Comparison of ENCODE assay signal across 22 mouse cellular contexts in the genomic region with DNA sequence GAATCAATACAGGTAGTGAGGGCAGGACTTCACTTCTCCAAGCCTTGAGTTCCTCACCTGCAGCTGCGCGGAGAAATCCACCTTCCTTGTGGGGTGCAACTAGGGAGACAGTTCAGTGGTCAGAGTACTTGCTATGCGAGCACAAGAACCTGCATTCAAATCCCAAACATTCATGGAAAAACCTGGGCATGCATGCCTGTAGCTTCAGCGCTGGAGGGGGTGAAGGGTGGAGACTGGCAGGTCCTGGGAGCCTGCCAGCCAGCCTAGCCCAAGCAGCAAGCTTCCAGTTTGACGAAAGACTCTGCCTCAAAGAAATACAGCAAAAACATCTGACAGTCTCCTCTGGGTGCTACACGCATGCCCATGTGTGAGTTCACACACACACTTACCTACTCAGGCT. TPM values are rescaled to one million over a fixed set of nuclear protein-coding genes. Genes with fewer than 3 reads are reported as not detected.
A peak's percentile ranks its signal among the peaks of the same experiment; 100 is the strongest.
DNase-seq lines count a peak whose midpoint lies in the region; ATAC-seq and TF ChIP-seq lines count a peak whose summit lies in the region.
"Had no signal": no experiment of that assay in that cellular context is flagged by ENCODE, and none has a peak within 500 bp of the region (broad histone marks: within the 10 kb centered on the region; RNA-seq: fewer than 3 reads in every experiment).

Gene Rnf183, minus strand, starts transcription at position 172 of the 400 bp plus-strand sequence.

- TF ChIP-seq POLR2A in thymus, adult 2 months (IDR thresholded peaks at IDR 0.05; ENCODE audit: control insufficient read depth, extremely low read depth, insufficient read depth, low read length, poor library complexity), result no peak

- peak; percentile 67 for DNase-seq in kidney, adult 11 months
- no peak for DNase-seq in thymus, adult 2 months
- DNase-seq in thymus, postnatal 10 days (ENCODE audit: low spot score in 2 of 2), result no peak
- peak; percentile 67 for DNase-seq in kidney, postnatal 14 days
- no peak for DNase-seq in spleen, postnatal 4 days (ENCODE audit: low spot score in 2 of 2)
- DNase-seq in stomach, postnatal 0 days (ENCODE audit: low spot score), result no peak
- DNase-seq: adrenal gland, postnatal 25 days; cerebellum, adult 18-20 months; cerebellum, adult 9-11 months; cerebellum, postnatal 36 days; gastrocnemius, postnatal 14 days; heart, adult 2 months; heart, postnatal 14 days had no signal

- TF ChIP-seq EP300 in stomach, postnatal 0 days (optimal IDR thresholded peaks at IDR 0.05), result no peak

- no peaks in the 10 kb centered on the region for H3K36me3 ChIP-seq in kidney, embryonic 16.5 days (ENCODE audit: insufficient read depth, low read length)
- no peaks in the 10 kb centered on the region for H3K36me3 ChIP-seq in thymus, adult 2 months (ENCODE audit: control insufficient read depth, insufficient read depth, low read length)
- H3K36me3 ChIP-seq in midbrain, embryonic 13.5 days, result no peaks in the 10 kb centered on the region
- no peaks in the 10 kb centered on the region for H3K36me3 ChIP-seq in stomach, postnatal 0 days (ENCODE audit: control insufficient read depth, insufficient read depth, low read length)
- H3K36me3 ChIP-seq: embryonic facial prominence, embryonic 13.5 days; forebrain, embryonic 12.5 days; heart, embryonic 15.5 days had no signal

- 85% methylated on average over 6 of the region's 6 CpGs for WGBS in kidney, embryonic 16.5 days
- 93% methylated on average over 6 of the region's 6 CpGs for WGBS in thymus, adult 2 months
- 81% methylated on average over 6 of the region's 6 CpGs for WGBS in midbrain, embryonic 13.5 days
- WGBS in stomach, postnatal 0 days, result 71% methylated on average over 6 of the region's 6 CpGs

- ATAC-seq in kidney, embryonic 16.5 days (ENCODE audit: low FRiP score, low TSS enrichment), result no peak
- ATAC-seq in midbrain, embryonic 13.5 days, result no peak
- no peak for ATAC-seq in stomach, postnatal 0 days (ENCODE audit: low FRiP score, low TSS enrichment)
- ATAC-seq: activated CD4-positive, CD25-positive, alpha-beta regulatory T cell, adult 4 months; forebrain, embryonic 16.5 days had no signal

- H3K4me3 ChIP-seq in kidney, embryonic 16.5 days (ENCODE audit: low read length), result no peak within 1 kb of the TSS
- no peak within 1 kb of the TSS for H3K4me3 ChIP-seq in thymus, adult 2 months (ENCODE audit: control insufficient read depth, insufficient read depth, low read length)
- H3K4me3 ChIP-seq in midbrain, embryonic 13.5 days (replicated peaks), result no peak within 1 kb of the TSS
- no peak within 1 kb of the TSS for H3K4me3 ChIP-seq in stomach, postnatal 0 days (ENCODE audit: low read depth, low read length)
- H3K4me3 ChIP-seq: embryonic facial prominence, embryonic 13.5 days; forebrain, embryonic 12.5 days; heart, adult 2 months; heart, embryonic 15.5 days had no signal

- no peak within 1 kb of the TSS for H3K27ac ChIP-seq in kidney, embryonic 16.5 days (ENCODE audit: low read length)
- no peak within 1 kb of the TSS for H3K27ac ChIP-seq in thymus, adult 2 months (ENCODE audit: control insufficient read depth, insufficient read depth, low read length)
- H3K27ac ChIP-seq in midbrain, embryonic 13.5 days, result no peak within 1 kb of the TSS
- no peak within 1 kb of the TSS for H3K27ac ChIP-seq in stomach, postnatal 0 days (replicated peaks)
- H3K27ac ChIP-seq: embryonic facial prominence, embryonic 13.5 days; forebrain, embryonic 12.5 days; heart, adult 2 months; heart, embryonic 15.5 days had no signal

- no peak for TF ChIP-seq CTCF in thymus, adult 2 months (IDR thresholded peaks at IDR 0.05; ENCODE audit: borderline replicate concordance, control insufficient read depth, extremely low read depth, insufficient read depth, low read length, poor library complexity)
- TF ChIP-seq CTCF in stomach, postnatal 0 days (IDR thresholded peaks at IDR 0.05; ENCODE audit: low read depth), result no peak

- H3K27me3 ChIP-seq in kidney, embryonic 16.5 days (ENCODE audit: insufficient read depth, low read length), result no peaks in the 10 kb centered on the region
- H3K27me3 ChIP-seq in thymus, adult 2 months (ENCODE audit: control insufficient read depth, insufficient read depth, low read length), result no peaks in the 10 kb centered on the region
- no peaks in the 10 kb centered on the region for H3K27me3 ChIP-seq in midbrain, embryonic 13.5 days
- no peaks in the 10 kb centered on the region for H3K27me3 ChIP-seq in stomach, postnatal 0 days (ENCODE audit: control insufficient read depth, insufficient read depth, low read length)
- H3K27me3 ChIP-seq: embryonic facial prominence, embryonic 13.5 days; forebrain, embryonic 12.5 days; heart, embryonic 15.5 days; Patski had no signal

- no peak within 1 kb of the TSS for H3K4me2 ChIP-seq in kidney, embryonic 16.5 days (replicated peaks; ENCODE audit: low read depth, low read length)
- H3K4me2 ChIP-seq in midbrain, embryonic 13.5 days (replicated peaks), result no peak within 1 kb of the TSS
- H3K4me2 ChIP-seq in stomach, postnatal 0 days (replicated peaks; ENCODE audit: low read depth), result no peak within 1 kb of the TSS
- H3K4me2 ChIP-seq: embryonic facial prominence, embryonic 13.5 days; forebrain, embryonic 12.5 days; heart, embryonic 11.5 days; heart, embryonic 15.5 days had no signal

- no peaks in the 10 kb centered on the region for H3K4me1 ChIP-seq in kidney, embryonic 16.5 days (ENCODE audit: insufficient read depth, low read length)
- no peaks in the 10 kb centered on the region for H3K4me1 ChIP-seq in thymus, adult 2 months (replicated peaks; ENCODE audit: control insufficient read depth, insufficient read depth, low read length)
- no peaks in the 10 kb centered on the region for H3K4me1 ChIP-seq in midbrain, embryonic 13.5 days (replicated peaks)
- no peaks in the 10 kb centered on the region for H3K4me1 ChIP-seq in stomach, postnatal 0 days (replicated peaks; ENCODE audit: control insufficient read depth, insufficient read depth)
- H3K4me1 ChIP-seq: embryonic facial prominence, embryonic 13.5 days; forebrain, embryonic 12.5 days; heart, embryonic 15.5 days had no signal

- H3K9me3 ChIP-seq in kidney, embryonic 16.5 days (ENCODE audit: low read length), result no peaks in the 10 kb centered on the region
- H3K9me3 ChIP-seq in midbrain, embryonic 13.5 days, result no peaks in the 10 kb centered on the region
- no peaks in the 10 kb centered on the region for H3K9me3 ChIP-seq in stomach, postnatal 0 days (ENCODE audit: control insufficient read depth, low read length)
- H3K9me3 ChIP-seq: embryonic facial prominence, embryonic 13.5 days; forebrain, embryonic 12.5 days; heart, embryonic 15.5 days had no signal

- H3K9ac ChIP-seq in kidney, embryonic 16.5 days (replicated peaks; ENCODE audit: low read length), result no peak within 1 kb of the TSS
- no peak within 1 kb of the TSS for H3K9ac ChIP-seq in midbrain, embryonic 13.5 days (replicated peaks)
- no peak within 1 kb of the TSS for H3K9ac ChIP-seq in stomach, postnatal 0 days (ENCODE audit: low read length)
- H3K9ac ChIP-seq: embryonic facial prominence, embryonic 13.5 days; forebrain, embryonic 12.5 days; heart, embryonic 15.5 days had no signal

RNA-seq across cellular contexts. Expression of gene Rnf183, which starts in this region (rescaled TPM):
- 0.40 and 0.95 TPM in 2 replicates for polyA plus RNA-seq in kidney, embryonic 16.5 days (2015; fragmentation: Nextera tagmentation; extraction: Ambion mirVana)
- 23.7 and 25.8 TPM in 2 replicates for polyA plus RNA-seq in thymus, adult 2 months (2012; rRNA removed)
- polyA plus RNA-seq in midbrain, embryonic 13.5 days (2015; fragmentation: Nextera tagmentation; extraction: Ambion mirVana), result 0.11 and 0.23 TPM in 2 replicates
- polyA plus RNA-seq in stomach, postnatal 0 days (2015; fragmentation: Nextera tagmentation; extraction: Ambion mirVana), result 0.23 and 0.24 TPM in 2 replicates
- polyA plus RNA-seq: embryonic facial prominence, embryonic 13.5 days; forebrain, embryonic 12.5 days; forebrain, embryonic 16.5 days; heart, adult 2 months; heart, embryonic 11.5 days; heart, embryonic 15.5 days had no signal

Comparison
In these comparisons a context has a peak if more than half of its experiments do, and no peak if none do; other contexts are left out.
1. RNA of gene Rnf183 (polyA plus RNA-seq): 23.7 to 25.8 TPM in thymus, adult 2 months; 0.40 to 0.95 TPM in kidney, embryonic 16.5 days, 0.23 to 0.24 TPM in stomach, postnatal 0 days and 0.11 to 0.23 TPM in midbrain, embryonic 13.5 days; every median in the first group is over 10 times any median in the second.
2. DNase-seq: peak in kidney, adult 11 months (single experiment) and kidney, postnatal 14 days (single experiment); none in thymus, adult 2 months (single experiment), thymus, postnatal 10 days (0 of 2), spleen, postnatal 4 days (0 of 2) and stomach, postnatal 0 days (single experiment).